Mouse (Mus musculus) thymus, adult 2 months (tissue): ENCODE measurements around the gene Fxr2. TPM values are rescaled to one million over a fixed set of nuclear protein-coding genes. Genes with fewer than 3 reads are reported as not detected.

Source experiments
- DNase-seq: peaks from one replicate; pipeline ENCODE4 v3.0.0; 2021
- H3K27ac ChIP-seq: fragments of 200-500 bp; 2 replicates; pipeline ENCODE4 v1.5.1; 2012; ENCODE audit warnings: low read length, control low read depth; ENCODE audit not compliant: control insufficient read depth, insufficient read depth
- H3K27me3 ChIP-seq: fragments of 200-500 bp; 2 replicates; pipeline ENCODE4 v1.6.1; 2012; ENCODE audit warnings: mild to moderate bottlenecking, low read length, moderate library complexity, mixed read lengths; ENCODE audit not compliant: control insufficient read depth, insufficient read depth
- H3K36me3 ChIP-seq: fragments of 200-500 bp; 2 replicates; pipeline ENCODE4 v1.6.1; 2012; ENCODE audit warnings: mild to moderate bottlenecking, low read length, moderate library complexity; ENCODE audit not compliant: control insufficient read depth, insufficient read depth
- H3K4me1 ChIP-seq: fragments of 200-500 bp; replicated peaks from 2 replicates; pipeline ENCODE4 v1.6.1; 2012; ENCODE audit warnings: low read length; ENCODE audit not compliant: control insufficient read depth, insufficient read depth
- H3K4me3 ChIP-seq: fragments of 200-500 bp; 2 replicates; pipeline ENCODE4 v1.5.1; 2012; ENCODE audit warnings: mild to moderate bottlenecking, low read length, control low read depth, moderate library complexity; ENCODE audit not compliant: control insufficient read depth, insufficient read depth
- CTCF ChIP-seq: fragments of 200-500 bp; IDR thresholded peaks from 2 replicates; pipeline ENCODE4 v1.5.1; 2012; ENCODE audit warnings: mild to moderate bottlenecking, control low read depth, low read length, moderate library complexity, borderline replicate concordance; ENCODE audit not compliant: control insufficient read depth, poor library complexity, insufficient read depth; ENCODE audit errors: extremely low read depth
- POLR2A ChIP-seq: fragments of 200-500 bp; IDR thresholded peaks from 2 replicates; pipeline ENCODE4 v1.6.1; 2012; ENCODE audit warnings: mild to moderate bottlenecking, low read length, control low read depth, moderate library complexity; ENCODE audit not compliant: control insufficient read depth, poor library complexity, insufficient read depth; ENCODE audit errors: extremely low read depth
- WGBS: fragments of 180-500 bp; shearing (Covaris S2); methylation state at CpG from one replicate; pipeline ENCODE4 v1.1.7; 2018; 5-methylcytosine and 5-hydroxymethylcytosine counted together
- polyA plus RNA-seq: library from polyadenylated mRNA; depleted of rRNA; stranded (reverse); fragments of >200 nt; gene quantifications from 2 replicates; pipeline ENCODE4 v1.2.3, GENCODE M21; 2012

The Fxr2 gene
- polyA plus RNA-seq, 1 experiment: 96.0 TPM

- H3K27me3 ChIP-seq: no peaks in the 10 kb centered on the region
- 79% methylated on average over 6 of the region's 6 CpGs for WGBS
- H3K4me1 ChIP-seq: peaks cover 17% of the 10 kb centered on the region
- H3K4me3 ChIP-seq: no peak overlapping the region
- TF ChIP-seq POLR2A (no peak), CTCF (no peak)
- no peak overlapping the region for H3K27ac ChIP-seq
- DNase-seq: no peak
- peaks cover 28% of the 10 kb centered on the region for H3K36me3 ChIP-seq
These were observed 31.0 kb downstream of the Fxr2 start for GRCm38 (mm10) chr11:69663795-69664194.

- no peak for DNase-seq
- TF ChIP-seq POLR2A (no peak), CTCF (no peak)
- peaks cover 35% of the 10 kb centered on the region for H3K36me3 ChIP-seq
- H3K4me3 ChIP-seq: no peak overlapping the region
- peaks cover 17% of the 10 kb centered on the region for H3K4me1 ChIP-seq
- no peaks in the 10 kb centered on the region for H3K27me3 ChIP-seq
- 96% methylated on average over 7 of the region's 7 CpGs for WGBS
- no peak overlapping the region for H3K27ac ChIP-seq
These were observed 32.1 kb downstream of the Fxr2 start for GRCm38 (mm10) chr11:69664841-69665240.

GRCm38 (mm10) chr11:69665457-69665960 lies 32.7 kb downstream of the Fxr2 start:
- Histone ChIP-seq H3K36me3 (peaks cover 41% of the 10 kb centered on the region), H3K4me3 (no peak overlapping the region), H3K27ac (no peak overlapping the region), H3K4me1 (peaks cover 17% of the 10 kb centered on the region), H3K27me3 (no peaks in the 10 kb centered on the region)
- no peak for DNase-seq
- no peak for TF ChIP-seq POLR2A
- TF ChIP-seq CTCF: no peak
- WGBS: 86% methylated on average over 9 of the region's 9 CpGs

GRCm38 (mm10) chr11:69665961-69666664 lies 33.3 kb downstream of the Fxr2 start, which contains the start of gene Cd68:
Gene Cd68 (minus strand): TSS chr11:69666153.
- DNase-seq: no peak
- TF ChIP-seq POLR2A (no peak), CTCF (no peak)
- no peaks in the 10 kb centered on the region for H3K27me3 ChIP-seq
- 55% methylated on average over 7 of the region's 7 CpGs for WGBS
- H3K4me3 ChIP-seq: no peak within 1 kb of the TSS
- peaks cover 17% of the 10 kb centered on the region for H3K4me1 ChIP-seq
- H3K36me3 ChIP-seq: peaks cover 42% of the 10 kb centered on the region
- no peak within 1 kb of the TSS for H3K27ac ChIP-seq

- H3K36me3 ChIP-seq: peaks cover 42% of the 10 kb centered on the region
These were observed 33.8 kb downstream of the Fxr2 start for GRCm38 (mm10) chr11:69666665-69667005.

GRCm38 (mm10) chr11:69670786-69671725 lies 38.3 kb downstream of the Fxr2 start:
- H3K27me3 ChIP-seq: no peaks in the 10 kb centered on the region
- peaks cover 56% of the 10 kb centered on the region for H3K36me3 ChIP-seq
- DNase-seq: peak; percentile 95
- WGBS: under 1% methylated on average over 61 of the region's 61 CpGs
- TF ChIP-seq POLR2A: peak; percentile 67
- TF ChIP-seq CTCF: no peak
- peak overlapping the region; percentile 96 for H3K4me3 ChIP-seq
- peak overlapping the region; percentile 87 for H3K27ac ChIP-seq
- H3K4me1 ChIP-seq: no peaks in the 10 kb centered on the region; the same call in 1 of the 2 replicates

More at GRCm38 (mm10) chr11:69666665-69667005, 33.8 kb downstream of the Fxr2 start:
- Histone ChIP-seq H3K27me3 (no peaks in the 10 kb centered on the region), H3K27ac (no peak overlapping the region), H3K4me1 (peaks cover 12% of the 10 kb centered on the region), H3K4me3 (no peak overlapping the region)
- 96% methylated on average over 3 of the region's 3 CpGs for WGBS
- TF ChIP-seq POLR2A (no peak), CTCF (no peak)
- DNase-seq: no peak
